Mouse (Mus musculus): ENCODE results near the gene Ipo8. TPM values are rescaled to one million over a fixed set of nuclear protein-coding genes. Genes with fewer than 3 reads are reported as not detected.

The Ipo8 gene
- polyA plus RNA-seq, 1 experiment from 2014 or later, result 14.7 TPM

- Histone ChIP-seq H3K36me3 (peaks cover 51% of the 10 kb centered on the region), H3K9me3 (replicated peaks) (no peaks in the 10 kb centered on the region), H3K27me3 (replicated peaks) (no peaks in the 10 kb centered on the region), H3K4me2 (no peak overlapping the region), H3K4me3 (no peak overlapping the region), H3K9ac (no peak overlapping the region), H3K4me1 (no peaks in the 10 kb centered on the region), H3K27ac (no peak overlapping the region)
- no peak for ATAC-seq
- WGBS (ENCODE audit: insufficient replicate concordance), result 79% methylated on average over 2 of the region's 2 CpGs
Measured at GRCm38 (mm10) chr6:148795145-148795544, 36.1 kb downstream of the Ipo8 start.

GRCm38 (mm10) chr6:148789010-148789673 is 42.1 kb downstream of the Ipo8 start:
- Histone ChIP-seq H3K27me3 (replicated peaks) (no peaks in the 10 kb centered on the region), H3K9ac (no peak overlapping the region), H3K36me3 (peaks cover 66% of the 10 kb centered on the region), H3K9me3 (replicated peaks) (no peaks in the 10 kb centered on the region), H3K4me2 (no peak overlapping the region), H3K4me1 (no peaks in the 10 kb centered on the region), H3K27ac (no peak overlapping the region), H3K4me3 (no peak overlapping the region)
- WGBS (ENCODE audit: insufficient replicate concordance), result 87% methylated on average over 9 of the region's 9 CpGs
- ATAC-seq, result no peak

- Histone ChIP-seq H3K9ac (no peak overlapping the region), H3K36me3 (peaks cover 75% of the 10 kb centered on the region), H3K27ac (no peak overlapping the region), H3K4me2 (no peak overlapping the region), H3K9me3 (replicated peaks) (no peaks in the 10 kb centered on the region), H3K4me3 (no peak overlapping the region), H3K27me3 (replicated peaks) (no peaks in the 10 kb centered on the region), H3K4me1 (no peaks in the 10 kb centered on the region)
- 71% methylated on average over 5 of the region's 5 CpGs for WGBS (ENCODE audit: insufficient replicate concordance)
- no peak for ATAC-seq
Measured at GRCm38 (mm10) chr6:148786186-148786585, 45.1 kb downstream of the Ipo8 start.

- Histone ChIP-seq H3K4me2 (no peak overlapping the region), H3K9me3 (replicated peaks) (no peaks in the 10 kb centered on the region), H3K4me1 (no peaks in the 10 kb centered on the region), H3K9ac (no peak overlapping the region), H3K27me3 (replicated peaks) (no peaks in the 10 kb centered on the region), H3K4me3 (no peak overlapping the region), H3K27ac (no peak overlapping the region), H3K36me3 (peaks cover 81% of the 10 kb centered on the region)
- ATAC-seq, result no peak
- 88% methylated on average over 9 of the region's 9 CpGs for WGBS (ENCODE audit: insufficient replicate concordance)
Measured at GRCm38 (mm10) chr6:148784418-148784817, 46.8 kb downstream of the Ipo8 start.

- no peak for ATAC-seq
- H3K4me1 ChIP-seq, result no peaks in the 10 kb centered on the region
- WGBS (ENCODE audit: insufficient replicate concordance), result 89% methylated on average over 2 of the region's 2 CpGs
- H3K9ac ChIP-seq, result no peak overlapping the region
- peaks cover 79% of the 10 kb centered on the region for H3K36me3 ChIP-seq
- no peak overlapping the region for H3K27ac ChIP-seq
- H3K27me3 ChIP-seq (replicated peaks), result no peaks in the 10 kb centered on the region
- no peak overlapping the region for H3K4me2 ChIP-seq
- no peaks in the 10 kb centered on the region for H3K9me3 ChIP-seq (replicated peaks)
- H3K4me3 ChIP-seq, result no peak overlapping the region
Measured at GRCm38 (mm10) chr6:148776236-148776635, 55.0 kb downstream of the Ipo8 start.

GRCm38 (mm10) chr6:148771423-148771822 is 59.8 kb downstream of the Ipo8 start:
- 79% methylated on average over 3 of the region's 3 CpGs for WGBS (ENCODE audit: insufficient replicate concordance)
- Histone ChIP-seq H3K9ac (no peak overlapping the region), H3K4me1 (no peaks in the 10 kb centered on the region), H3K4me3 (no peak overlapping the region), H3K36me3 (peaks cover 49% of the 10 kb centered on the region), H3K27me3 (replicated peaks) (no peaks in the 10 kb centered on the region), H3K4me2 (no peak overlapping the region), H3K27ac (no peak overlapping the region), H3K9me3 (replicated peaks) (no peaks in the 10 kb centered on the region)
- ATAC-seq, result no peak

GRCm38 (mm10) chr6:148768419-148768818 is 62.8 kb downstream of the Ipo8 start:
- Histone ChIP-seq H3K4me3 (no peak overlapping the region), H3K4me2 (no peak overlapping the region), H3K9ac (no peak overlapping the region), H3K36me3 (peaks cover 22% of the 10 kb centered on the region), H3K9me3 (replicated peaks) (no peaks in the 10 kb centered on the region), H3K4me1 (no peaks in the 10 kb centered on the region), H3K27me3 (replicated peaks) (no peaks in the 10 kb centered on the region), H3K27ac (no peak overlapping the region)
- 80% methylated on average over 12 of the region's 12 CpGs for WGBS (ENCODE audit: insufficient replicate concordance)
- ATAC-seq, result no peak

- Histone ChIP-seq H3K27me3 (replicated peaks) (no peaks in the 10 kb centered on the region), H3K4me2 (no peak overlapping the region), H3K27ac (no peak overlapping the region), H3K4me3 (no peak overlapping the region), H3K36me3 (peaks cover 12% of the 10 kb centered on the region), H3K9ac (no peak overlapping the region), H3K4me1 (no peaks in the 10 kb centered on the region), H3K9me3 (replicated peaks) (no peaks in the 10 kb centered on the region)
- no peak for ATAC-seq
Measured at GRCm38 (mm10) chr6:148767228-148767627, 64.0 kb downstream of the Ipo8 start.

GRCm38 (mm10) chr6:148761967-148762712 is 69.1 kb downstream of the Ipo8 start:
- no peak overlapping the region for H3K4me2 ChIP-seq
- ATAC-seq, result no peak
- H3K9ac ChIP-seq, result no peak overlapping the region
- no peaks in the 10 kb centered on the region for H3K36me3 ChIP-seq
- H3K4me1 ChIP-seq, result no peaks in the 10 kb centered on the region
- H3K27me3 ChIP-seq (replicated peaks), result no peaks in the 10 kb centered on the region
- no peak overlapping the region for H3K4me3 ChIP-seq
- WGBS (ENCODE audit: insufficient replicate concordance), result 74% methylated on average over 3 of the region's 3 CpGs
- H3K27ac ChIP-seq, result no peak overlapping the region
- H3K9me3 ChIP-seq (replicated peaks), result no peaks in the 10 kb centered on the region

GRCm38 (mm10) chr6:148761475-148761874 is 69.8 kb downstream of the Ipo8 start:
- no peaks in the 10 kb centered on the region for H3K27me3 ChIP-seq (replicated peaks)
- H3K4me1 ChIP-seq, result no peaks in the 10 kb centered on the region
- no peaks in the 10 kb centered on the region for H3K36me3 ChIP-seq
- H3K4me3 ChIP-seq, result no peak overlapping the region
- no peak overlapping the region for H3K9ac ChIP-seq
- ATAC-seq, result no peak
- 42% methylated on average over 4 of the region's 4 CpGs for WGBS (ENCODE audit: insufficient replicate concordance)
- no peak overlapping the region for H3K27ac ChIP-seq
- no peaks in the 10 kb centered on the region for H3K9me3 ChIP-seq (replicated peaks)
- H3K4me2 ChIP-seq, result no peak overlapping the region

- H3K27ac ChIP-seq, result no peak overlapping the region
- WGBS (ENCODE audit: insufficient replicate concordance), result 72% methylated on average over 1 of the region's 1 CpGs
Measured at GRCm38 (mm10) chr6:148756535-148756934, 74.7 kb downstream of the Ipo8 start.

GRCm38 (mm10) chr6:148751400-148751799 is 79.9 kb downstream of the Ipo8 start:
- H3K36me3 ChIP-seq, result no peaks in the 10 kb centered on the region
- H3K9me3 ChIP-seq (replicated peaks), result no peaks in the 10 kb centered on the region
- no peak for ATAC-seq
- H3K4me1 ChIP-seq, result no peaks in the 10 kb centered on the region
- no peaks in the 10 kb centered on the region; the same call in 1 of the 2 replicates for H3K27me3 ChIP-seq (replicated peaks)
- WGBS (ENCODE audit: insufficient replicate concordance), result 58% methylated on average over 2 of the region's 2 CpGs
- H3K9ac ChIP-seq, result no peak overlapping the region
- no peak overlapping the region for H3K27ac ChIP-seq
- H3K4me3 ChIP-seq, result no peak overlapping the region
- H3K4me2 ChIP-seq, result no peak overlapping the region

More at GRCm38 (mm10) chr6:148756535-148756934, 74.7 kb downstream of the Ipo8 start:
- no peaks in the 10 kb centered on the region for H3K9me3 ChIP-seq (replicated peaks)
- no peak overlapping the region for H3K4me2 ChIP-seq
- H3K4me3 ChIP-seq, result no peak overlapping the region
- ATAC-seq, result no peak
- no peak overlapping the region for H3K9ac ChIP-seq
- no peaks in the 10 kb centered on the region; the same call in 1 of the 2 replicates for H3K27me3 ChIP-seq (replicated peaks)
- H3K36me3 ChIP-seq, result no peaks in the 10 kb centered on the region
- H3K4me1 ChIP-seq, result no peaks in the 10 kb centered on the region

Measured in liver, embryonic 12.5 days (tissue).